Mouse (Mus musculus) kidney, postnatal 36 days (tissue): ENCODE measurements around the gene Pld1.

Source experiments
- DNase-seq, 2 experiments: peaks; one replicate each; pipeline ENCODE4 v3.0.0; 2021 to 2022; ENCODE audit warnings: mixed read lengths in 2 of 2

The Pld1 gene

DNA sequence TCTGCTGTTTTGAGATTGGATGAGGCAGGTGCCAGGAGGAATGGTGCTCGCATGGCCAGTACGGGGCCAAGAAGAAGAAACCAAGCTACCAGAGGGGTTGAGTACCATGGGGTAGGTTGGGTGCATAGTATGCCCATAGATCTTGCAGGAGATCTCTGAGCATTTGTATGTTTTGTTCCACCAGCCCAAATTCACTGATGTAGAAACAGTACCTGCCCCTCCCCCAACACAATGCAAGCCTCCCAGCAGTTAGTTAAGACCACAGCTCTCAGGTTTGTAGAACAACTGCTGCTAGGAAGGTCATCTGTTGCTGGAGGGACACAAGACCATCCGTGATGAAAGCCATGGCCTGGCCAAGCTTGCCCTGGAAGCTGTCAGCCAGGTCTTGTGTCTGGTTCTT lies 220.4 kb downstream of the Pld1 start:
- DNase-seq: no peak

DNA sequence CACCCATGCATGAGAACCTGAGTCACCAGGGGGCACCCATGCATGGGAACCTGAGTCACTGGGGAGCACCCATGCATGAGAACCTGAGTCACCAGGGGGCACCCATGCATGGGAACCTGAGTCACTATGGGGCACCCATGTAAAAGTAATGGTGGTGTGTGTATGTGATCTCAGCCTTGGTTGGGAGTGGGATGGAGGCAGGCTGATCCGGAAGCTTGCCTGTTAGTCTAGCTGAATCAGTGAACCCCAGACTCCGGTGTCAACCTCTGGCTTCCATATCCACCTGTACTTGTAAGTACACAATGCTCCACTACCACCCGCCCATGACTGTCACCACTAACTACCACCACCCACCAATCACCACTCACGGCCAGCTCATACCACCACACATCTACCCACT lies 223.9 kb downstream of the Pld1 start:
- DNase-seq: no peak

DNA sequence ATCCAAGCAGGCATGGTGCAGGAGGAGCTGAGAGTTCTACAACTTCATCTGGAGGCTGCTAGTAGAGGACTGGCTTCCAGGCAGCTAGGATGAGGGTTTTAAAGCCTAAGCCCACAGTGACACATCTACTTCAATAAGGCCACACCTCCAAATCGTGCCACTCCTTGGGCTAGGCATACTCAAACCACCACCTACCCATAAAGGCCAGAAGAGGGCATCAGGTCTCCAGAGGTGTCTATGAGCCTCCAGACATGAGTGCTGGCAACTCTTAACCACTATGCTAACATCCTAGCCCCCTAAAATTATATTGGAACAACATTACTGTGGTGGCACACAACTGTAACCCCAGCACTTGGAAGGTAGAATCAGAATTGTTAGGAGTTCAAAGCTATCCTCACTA lies 226.2 kb downstream of the Pld1 start:
- no peak for DNase-seq

DNA sequence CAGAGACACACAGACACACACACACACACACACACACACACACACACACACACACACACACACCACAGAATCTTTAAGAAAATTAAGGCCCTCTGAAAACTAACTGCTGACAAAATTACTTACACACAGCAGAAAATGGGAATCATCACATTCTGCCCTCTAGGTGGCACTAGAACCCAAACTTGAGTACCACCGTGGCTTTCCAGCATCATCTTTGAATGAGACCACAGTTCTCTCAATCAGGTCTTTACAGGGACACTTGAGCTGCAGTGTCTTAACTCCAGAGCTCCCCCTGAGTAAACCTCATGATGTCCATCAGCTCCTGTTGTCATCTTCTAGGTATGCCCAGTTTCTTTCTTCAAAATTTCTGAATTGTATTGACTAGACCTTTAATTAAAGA lies 227.1 kb downstream of the Pld1 start:
- DNase-seq: peak; percentile 55 to 71

DNA sequence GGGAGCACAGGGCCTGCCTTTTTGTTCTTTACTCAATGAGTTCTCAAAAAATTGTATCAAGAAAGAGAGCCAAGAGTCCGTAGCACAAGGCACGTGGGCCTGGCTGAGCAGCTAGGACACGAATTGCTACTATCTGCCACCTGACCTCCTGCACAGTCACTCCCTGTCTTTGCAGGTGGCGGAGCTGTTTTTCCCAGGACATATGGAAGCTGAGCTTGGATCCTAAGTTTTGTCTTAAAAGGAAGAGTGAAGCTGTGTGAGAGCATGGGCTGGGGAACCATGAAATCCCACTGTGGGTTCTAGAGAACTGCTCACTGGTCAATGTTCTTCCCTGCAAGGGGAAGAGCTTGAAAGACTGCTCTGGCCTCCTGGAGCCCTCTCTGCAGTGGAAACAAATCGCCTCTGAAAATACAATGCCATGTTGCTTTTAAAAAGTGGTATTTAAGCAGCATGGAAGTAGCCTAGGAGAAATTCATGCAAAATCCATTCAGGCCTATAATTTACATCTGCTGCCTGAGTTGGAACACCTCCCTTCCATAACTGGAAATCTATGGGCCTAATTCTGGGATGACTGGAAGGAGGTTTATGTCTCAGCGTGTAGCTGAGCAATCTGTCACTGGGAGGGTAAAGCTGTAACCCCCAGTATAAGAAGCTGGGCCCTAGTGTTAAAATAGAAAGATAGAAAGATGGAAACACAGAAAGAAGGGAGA lies 229.5 kb downstream of the Pld1 start:
- DNase-seq: no peak

DNA sequence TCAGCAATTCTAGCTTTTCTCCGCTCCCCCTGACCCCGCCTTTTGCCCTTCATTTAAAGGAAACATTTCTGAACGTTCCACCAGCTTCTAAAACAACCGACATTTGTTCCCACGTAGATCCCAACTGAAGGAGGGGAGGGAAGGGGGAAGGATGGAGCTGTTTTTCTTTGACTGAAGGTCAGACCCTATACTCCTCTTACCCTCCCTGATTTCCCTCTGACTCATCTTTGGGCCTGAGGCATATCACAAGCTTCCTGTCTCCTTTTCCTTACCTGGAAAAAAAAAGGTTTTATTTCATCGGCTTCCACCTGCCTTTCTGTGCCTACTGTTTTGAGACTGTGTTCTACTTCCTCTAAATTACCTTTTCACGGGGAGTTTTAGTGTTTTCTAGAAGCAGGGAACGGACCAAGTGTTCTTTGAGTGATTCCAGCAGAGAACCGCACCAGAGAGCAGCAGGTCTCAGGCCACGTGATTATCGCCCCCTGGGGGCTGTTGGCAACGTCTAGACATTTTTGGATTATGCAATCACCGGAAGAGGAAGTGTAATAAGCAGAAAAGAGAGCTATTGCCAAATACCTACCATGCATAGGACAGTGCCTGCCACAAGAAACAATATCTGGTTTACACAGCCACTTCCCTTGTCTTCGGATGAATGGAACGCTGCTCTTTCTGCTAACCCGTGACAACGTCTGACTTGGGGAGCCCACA lies 232.6 kb downstream of the Pld1 start:
- peak; percentile 70 to 75 for DNase-seq

DNA sequence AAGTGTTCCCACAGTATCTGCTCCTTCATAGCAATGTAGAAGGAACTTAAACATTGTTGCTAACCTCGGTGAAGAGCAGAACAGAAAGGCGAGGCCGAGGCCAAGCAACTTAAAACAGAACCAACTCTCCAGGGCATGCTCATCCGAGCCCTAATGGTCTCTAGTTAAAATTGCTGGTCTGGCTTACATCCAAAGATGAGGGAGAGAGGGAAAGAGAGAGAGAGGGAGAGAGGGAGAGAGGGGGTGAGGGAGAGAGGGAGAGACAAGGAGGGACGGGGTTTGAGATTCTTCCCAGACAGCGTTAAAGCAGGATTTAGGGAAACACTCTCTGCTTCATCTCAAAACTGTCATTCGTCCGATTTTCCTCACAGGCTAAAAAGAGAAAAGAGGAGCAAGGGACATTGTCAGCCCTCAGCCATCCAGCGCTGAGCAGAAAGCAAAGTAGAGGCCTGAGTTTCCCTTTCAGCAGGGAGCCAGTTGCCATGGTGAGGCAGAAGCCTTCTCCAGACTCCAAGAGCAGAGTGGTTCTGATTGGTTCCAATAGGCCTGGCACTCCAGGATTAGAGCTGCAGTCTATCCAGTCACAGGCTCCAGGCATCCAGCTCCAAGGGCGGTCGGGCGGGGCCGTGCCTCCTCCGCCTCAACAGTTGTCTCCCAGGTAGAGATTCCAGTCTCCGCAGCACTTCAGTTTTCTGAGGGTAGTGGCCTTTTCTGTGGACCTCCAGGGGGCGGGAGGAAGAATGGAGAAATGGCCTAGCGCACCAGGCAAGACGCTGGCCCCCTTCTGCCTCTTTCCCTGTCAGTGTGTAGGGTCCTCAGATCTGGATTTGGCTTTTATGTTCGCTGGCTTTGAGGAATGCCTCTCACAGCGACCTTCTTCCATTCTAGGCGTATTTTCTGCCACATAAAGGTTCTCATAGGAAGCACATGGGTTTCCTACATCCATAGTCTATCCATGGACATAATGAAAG lies 237.8 kb downstream of the Pld1 start:
- DNase-seq: no peak

DNA sequence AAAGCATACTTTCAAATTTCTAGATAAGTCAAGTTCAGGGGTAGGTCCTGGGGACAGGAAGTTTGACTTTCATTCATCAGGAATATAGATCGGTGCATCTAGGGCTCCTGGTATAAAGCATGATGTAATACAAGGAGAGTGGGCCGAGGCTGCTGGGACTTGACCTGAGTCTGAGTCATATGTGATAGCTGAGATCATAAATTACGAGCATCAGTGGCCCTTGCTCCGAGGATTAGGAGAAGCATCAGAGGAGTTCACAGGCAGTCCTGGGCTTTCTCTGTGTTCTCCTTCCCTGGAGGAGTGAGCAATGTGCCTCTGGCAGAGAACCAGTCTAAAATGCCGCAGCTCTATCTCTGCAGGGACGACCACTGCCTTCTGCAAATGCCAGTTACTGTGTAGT lies 239.8 kb downstream of the Pld1 start:
- DNase-seq: no peak
